Mouse (Mus musculus) hindlimb bud, embryonic 11.5 days (tissue): Measurements from ENCODE around the gene Igsf3.
"Not testable (repeated sequence)": the region's sequence is repeated elsewhere in the genome, so short reads cannot be mapped to it uniquely, and the experiment has no call there.

Experiments used
- DNase-seq: peaks from one replicate; pipeline ENCODE4 v3.0.0-alpha.2; 2012; ENCODE audit warnings: low read depth, low spot score; ENCODE audit errors: extremely low spot score

Igsf3 gene

DNA sequence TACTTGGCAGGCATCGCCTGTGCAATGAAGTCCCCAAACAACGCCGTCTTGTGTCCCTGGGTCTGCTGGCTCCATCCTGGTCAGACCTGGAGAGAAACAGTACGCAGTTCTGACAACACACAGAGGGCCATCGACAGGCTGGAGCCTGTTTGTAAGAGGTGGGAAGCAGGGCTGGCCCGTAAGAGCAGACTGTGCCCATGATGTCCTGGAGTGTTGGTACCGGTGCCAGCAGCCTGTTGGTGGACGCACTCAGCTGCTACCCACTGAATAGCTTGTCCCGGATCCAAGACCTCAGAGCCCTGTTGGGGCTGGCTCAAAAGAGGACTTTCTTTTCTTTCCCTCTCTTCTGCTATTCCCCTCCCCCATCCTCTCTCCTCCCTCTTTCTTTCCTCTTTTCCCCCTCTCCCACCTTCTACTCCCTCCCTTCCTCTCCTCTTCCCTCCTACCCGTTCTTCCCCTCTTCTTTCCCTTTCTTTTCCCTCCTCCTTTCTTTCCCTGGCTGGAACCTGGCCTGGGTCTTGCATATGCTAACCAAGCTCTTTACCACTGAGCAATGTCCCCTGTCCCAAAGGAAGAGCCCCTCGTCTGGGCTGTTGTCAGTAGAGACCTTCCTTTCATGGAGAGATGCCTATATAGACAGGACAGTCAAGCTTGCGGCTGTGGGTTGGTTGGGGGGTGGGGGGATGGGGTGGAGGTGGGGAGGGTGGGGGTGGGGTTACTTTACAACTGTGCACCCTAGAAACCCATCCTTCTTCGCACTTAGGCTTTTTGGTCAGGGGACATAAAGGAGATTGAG, 27.9 kb downstream of the Igsf3 start:
- DNase-seq: no peak

DNA sequence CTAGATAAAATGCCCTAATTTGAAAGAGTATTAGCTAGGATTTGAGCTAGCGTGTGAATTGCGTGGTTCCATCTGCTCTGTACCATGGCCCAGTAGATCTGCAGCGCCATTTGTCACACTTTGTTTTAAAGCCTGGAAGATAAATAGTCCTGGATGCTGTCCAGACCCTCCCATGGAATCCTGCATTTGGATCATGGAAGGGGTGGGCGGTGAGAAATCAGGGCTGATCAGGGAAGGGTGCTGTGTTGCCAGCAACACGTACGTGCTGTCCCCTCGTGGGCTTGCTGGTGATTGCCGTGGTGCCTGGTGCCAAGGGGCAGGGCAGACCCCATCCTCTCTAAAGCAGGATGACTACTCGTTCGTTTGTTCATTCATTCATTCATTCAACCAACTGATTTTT, 28.6 kb downstream of the Igsf3 start:
- DNase-seq: no peak

DNA sequence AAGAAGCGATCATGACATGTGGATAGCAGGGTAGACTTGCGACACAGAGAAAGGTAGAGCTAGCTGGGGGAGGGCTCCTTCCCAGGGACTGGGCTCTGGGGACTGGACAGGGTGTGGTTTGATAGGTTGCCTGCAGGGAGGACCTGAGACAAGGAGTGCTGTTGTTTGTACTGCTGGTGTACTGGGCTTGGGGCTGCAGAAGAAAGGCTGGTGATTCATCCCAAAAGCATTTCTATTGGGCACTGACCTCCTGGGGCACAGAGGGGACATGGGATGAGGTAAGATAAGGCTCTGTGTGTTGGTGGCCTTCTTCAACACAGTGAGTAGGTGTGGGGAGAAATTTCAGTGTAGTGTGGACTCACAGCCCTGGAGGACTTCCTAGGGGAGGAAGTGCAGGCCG, 29.2 kb downstream of the Igsf3 start:
- no peak for DNase-seq

DNA sequence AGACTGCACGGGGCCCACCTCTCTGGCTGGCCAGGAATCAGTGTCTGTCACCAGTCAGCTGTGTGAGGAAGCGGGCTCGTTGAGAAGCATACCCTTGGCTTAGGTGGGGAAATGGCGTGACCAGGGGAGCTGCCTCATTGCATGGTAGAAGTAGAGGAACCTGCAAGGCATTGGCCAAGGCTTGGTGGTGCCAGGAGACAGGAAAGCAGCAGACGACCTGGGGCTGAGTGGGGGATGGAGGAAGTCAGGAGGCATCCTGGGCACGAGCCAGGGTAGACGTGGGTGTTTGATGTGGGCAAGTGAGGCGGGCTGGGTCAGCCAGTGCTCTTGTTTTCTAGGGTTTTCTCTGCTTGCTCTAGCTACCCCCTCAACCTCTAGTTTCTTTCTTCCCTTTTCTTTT, 30.7 kb downstream of the Igsf3 start:
- DNase-seq: no peak

DNA sequence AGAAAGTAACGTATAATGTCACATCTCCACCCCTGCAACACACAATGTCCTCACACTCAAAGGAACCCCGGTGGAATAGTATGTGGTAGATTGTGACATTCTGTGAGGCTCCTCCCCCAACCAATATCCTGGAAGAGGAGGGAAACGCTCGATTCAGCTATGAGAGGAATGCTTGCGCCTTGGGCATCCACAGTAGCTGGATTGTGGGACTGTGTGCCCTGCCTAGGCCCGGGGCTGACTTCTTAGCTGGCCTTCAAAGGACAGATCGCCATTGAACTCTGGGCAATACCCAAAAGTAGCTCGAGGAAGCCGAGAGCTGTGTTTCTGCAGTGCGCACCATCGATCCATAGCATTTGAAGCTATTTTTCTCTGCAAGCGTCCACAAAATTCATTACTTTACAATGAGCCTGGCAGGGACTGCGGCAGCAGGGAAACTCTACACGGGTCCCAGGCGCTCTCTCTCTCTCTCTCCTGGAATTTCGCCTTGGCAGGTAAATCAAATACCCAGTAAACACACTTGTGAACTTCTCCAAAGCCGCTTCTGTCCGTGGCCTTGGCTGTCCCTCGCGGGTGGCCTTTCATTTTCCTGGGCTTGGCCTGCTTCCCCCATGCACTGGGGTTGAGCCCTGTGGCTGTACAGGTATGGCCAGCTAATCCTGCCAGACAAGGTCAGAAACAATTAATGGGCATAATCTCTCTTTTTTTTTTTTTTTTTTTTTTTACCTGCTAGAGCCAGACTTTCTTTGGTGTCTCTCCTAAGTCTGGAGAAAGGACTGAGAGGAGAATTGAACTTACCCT, 32.3 kb downstream of the Igsf3 start:
- DNase-seq: no peak

- DNase-seq: no peak
Measured at GRCm38 (mm10) chr3:101410202-101410601, 33.3 kb downstream of the Igsf3 start.

- no peak for DNase-seq
Measured at GRCm38 (mm10) chr3:101410745-101411144, 33.9 kb downstream of the Igsf3 start.

DNA sequence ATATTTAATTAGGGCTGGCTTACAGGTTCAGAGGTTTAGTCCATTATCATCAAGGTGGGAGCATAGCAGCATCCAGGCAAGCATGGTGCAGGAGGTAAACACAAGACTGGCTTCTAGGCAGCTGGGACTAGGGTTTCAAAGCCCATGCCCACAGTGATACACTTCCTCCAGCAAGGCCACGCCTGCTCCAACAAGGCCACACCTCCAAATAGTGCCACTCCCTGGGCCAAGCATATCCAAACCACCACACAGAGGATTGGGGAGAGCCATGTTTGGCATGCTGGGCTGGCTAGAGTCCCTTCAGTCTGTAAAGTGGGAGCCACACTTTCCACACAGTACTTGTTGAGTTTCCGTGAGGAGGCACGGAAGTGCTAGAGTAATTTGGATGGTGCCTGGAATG, 34.7 kb downstream of the Igsf3 start:
- DNase-seq: no peak

- DNase-seq: no peak
Measured at GRCm38 (mm10) chr3:101412115-101412514, 35.2 kb downstream of the Igsf3 start.

DNA sequence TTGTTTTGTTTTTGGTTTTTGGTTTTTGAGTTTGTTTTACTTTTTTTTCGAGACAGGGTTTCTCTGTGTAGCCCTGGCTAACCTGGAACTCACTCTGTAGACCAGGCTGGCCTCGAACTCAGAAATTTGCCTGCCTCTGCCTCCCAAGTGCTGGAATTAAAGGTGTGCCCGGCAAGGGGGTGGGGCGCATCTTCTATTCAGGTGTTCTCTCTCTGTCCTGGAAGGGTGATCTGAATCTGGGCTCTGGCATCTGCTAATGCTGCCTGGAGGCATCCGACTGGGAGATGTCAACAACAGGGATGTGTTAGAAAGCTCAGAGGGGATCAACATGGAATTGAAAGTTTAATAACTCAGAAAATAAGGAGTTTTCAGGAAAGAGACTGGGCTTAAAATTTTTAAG, 36.1 kb downstream of the Igsf3 start:
- DNase-seq: not testable (repeated sequence)

DNA sequence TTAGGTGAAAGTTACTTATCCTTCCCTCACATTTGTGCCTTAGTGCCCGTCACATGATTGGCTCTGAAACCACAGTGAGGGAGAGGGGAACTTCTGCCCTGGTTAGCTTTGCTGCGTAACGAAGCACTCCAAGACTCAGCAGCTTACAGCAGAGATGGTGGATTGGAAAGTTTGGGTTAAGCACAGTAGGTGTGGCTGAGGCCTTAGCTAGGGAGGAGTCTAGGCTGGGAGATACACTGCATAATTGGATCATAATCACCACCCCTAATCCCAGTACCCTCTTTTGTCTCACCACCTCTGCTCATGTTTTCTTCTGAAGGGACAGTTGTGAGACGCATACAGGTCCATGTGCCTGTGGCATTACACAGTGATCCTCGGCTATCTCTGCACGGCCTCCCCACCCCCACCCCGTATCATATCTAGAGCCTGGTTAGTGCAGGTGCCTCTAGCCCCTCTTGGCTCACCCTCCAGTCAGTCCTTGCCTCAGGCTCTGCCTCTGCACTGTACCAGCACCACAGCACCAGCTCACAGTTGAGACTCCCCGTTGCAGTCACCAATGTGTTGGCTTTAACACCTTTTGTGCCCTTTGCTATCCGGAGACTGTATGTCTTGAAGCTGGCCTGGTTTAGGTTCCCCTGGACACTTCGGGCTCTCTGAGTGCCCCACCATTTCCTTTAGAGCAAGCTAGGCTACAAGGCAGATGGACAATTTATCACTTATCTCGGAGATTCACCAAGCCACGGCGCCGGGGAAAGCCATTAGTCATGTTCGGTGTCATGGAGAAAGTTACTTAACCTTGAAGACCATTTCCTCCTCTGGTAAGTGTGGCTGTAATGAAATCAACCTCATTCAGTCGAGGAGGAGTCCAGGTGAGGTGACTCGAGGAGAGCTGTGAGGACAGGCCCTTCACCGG, 42.1 kb downstream of the Igsf3 start:
- DNase-seq: no peak

- DNase-seq: no peak
Measured at GRCm38 (mm10) chr3:101419653-101419994, 42.7 kb downstream of the Igsf3 start.

DNA sequence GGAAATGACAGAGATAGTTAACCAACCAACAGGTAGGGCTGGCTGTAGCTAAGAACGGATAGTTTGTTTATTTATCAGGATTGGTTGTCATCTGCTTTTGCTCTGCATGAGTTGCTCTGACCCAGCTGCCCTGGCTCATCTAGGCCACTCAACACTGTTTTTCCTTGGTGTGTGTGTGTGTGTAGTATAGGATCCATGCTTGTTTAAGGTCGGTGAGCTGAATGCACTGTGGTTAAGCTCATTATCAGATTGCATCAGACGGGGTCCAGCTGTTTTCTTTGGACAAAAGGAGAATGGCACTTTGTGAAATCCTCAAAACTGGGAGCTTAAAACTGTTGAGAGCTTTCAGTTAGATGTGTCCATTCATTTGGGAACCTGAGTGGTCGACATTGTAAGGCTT, 46.3 kb downstream of the Igsf3 start:
- no peak for DNase-seq

DNA sequence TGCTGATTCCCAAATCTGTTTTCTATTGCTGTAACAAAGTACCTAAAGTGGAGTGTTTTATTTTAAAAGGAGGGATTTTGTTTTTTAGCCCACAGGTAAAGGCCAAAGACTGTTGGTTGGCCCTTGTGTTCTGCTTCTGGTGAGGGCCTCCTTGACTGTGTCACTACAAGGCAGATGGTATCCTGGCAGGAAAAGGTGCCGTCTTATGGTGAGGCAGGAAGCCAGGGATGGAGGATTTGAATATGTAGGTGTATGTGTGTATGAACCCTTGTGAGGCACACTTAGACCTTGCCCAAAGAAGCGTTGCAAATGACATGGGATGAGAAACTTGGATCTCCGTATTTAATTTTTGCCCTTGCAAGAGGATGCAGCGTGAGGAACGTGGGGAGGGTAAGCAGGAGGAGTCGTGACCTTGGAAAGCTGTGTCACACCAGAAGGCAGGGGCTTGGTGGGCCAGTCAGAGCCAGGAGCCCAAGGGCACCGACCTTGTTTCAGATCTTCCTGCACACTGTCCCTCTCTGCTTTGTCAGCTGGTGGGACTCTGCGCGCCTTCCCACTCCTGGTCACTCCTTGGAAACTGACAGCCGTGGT, 47.5 kb downstream of the Igsf3 start:
- no peak for DNase-seq

GRCm38 (mm10) chr3:101429982-101430754, 53.3 kb downstream of the Igsf3 start:
- DNase-seq: no peak

DNA sequence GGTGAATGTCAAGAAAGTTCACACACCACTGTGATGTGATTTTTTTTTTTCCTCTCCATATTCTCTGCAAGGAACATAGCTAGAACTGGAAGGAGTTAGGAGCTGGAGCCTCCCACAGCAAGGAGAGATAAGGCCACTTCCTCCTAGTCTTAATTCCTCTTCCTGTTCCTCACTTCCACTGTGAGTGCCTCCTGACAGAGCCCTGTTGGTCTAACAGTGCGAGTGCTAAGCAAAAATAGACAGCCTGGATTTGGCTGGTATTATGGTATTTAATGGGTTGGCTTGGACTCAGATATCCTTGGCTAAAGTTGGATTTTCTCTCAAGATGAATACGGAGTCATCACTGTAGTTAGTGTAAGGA, 53.9 kb downstream of the Igsf3 start:
- no peak for DNase-seq

DNA sequence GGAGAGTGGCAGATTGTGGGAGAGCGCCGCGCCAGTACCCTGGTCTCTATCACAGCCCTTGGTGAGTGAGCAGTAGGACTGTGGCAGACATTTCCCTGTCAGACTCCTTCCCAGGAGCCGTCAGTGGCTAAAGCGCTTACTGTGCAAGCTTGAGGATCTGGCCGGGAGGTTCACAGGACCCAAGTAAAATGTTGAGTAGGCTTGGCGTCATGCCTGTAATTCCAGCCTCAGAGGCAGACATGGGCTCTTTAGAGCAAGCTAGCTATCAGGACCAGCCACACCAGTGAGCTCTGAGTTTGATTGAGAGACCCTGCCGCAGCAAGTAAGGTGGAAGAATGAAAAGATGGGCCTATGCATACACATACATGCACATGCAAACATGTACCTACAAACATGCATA, 58.8 kb downstream of the Igsf3 start:
- no peak for DNase-seq

DNA sequence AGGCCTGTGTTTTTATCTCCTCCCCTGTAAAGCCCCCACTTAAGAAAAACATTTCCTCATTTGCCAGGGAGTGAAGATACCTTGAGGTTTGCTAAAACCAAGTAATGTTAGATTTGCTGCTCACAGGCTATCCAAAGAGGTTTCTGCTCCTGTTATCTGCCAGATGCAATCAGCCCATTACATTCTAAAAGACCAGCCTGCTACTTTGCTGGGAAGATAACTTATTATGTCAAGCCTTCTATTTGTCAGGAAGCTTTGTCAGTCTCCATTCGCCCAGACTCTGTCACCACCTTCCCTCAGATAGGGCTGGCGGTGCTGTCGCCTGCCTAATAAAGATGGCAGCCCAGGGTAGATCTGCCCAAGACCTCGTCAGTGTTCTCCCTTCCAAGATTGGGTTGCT, 59.6 kb downstream of the Igsf3 start:
- DNase-seq: no peak

DNA sequence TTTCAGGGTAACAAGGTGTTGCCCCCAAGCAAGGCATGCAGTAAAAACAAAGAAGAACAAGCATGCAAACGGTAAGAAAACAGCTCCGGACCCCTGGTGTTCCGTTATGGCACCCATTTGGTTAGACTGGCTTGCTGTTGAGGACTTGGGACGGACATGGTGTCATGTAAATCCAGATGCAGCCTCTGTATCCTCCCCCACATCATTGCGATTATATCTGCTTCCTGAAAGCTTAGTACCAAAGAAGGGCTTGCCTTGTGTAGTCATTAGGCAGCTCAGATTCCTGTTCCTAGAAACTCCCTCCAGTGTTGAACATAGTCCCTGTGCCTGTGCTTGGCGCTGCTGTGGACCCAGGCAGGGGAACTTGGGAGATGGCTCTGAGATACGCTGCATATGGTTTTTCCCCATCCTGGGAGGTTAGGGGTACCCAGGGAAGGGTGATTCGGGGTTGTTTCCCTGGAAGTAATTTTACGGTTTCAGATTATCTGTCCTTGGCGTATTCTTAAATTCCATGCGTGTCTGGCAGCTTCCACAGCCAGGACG, 60.2 kb downstream of the Igsf3 start:
- DNase-seq: no peak

DNA sequence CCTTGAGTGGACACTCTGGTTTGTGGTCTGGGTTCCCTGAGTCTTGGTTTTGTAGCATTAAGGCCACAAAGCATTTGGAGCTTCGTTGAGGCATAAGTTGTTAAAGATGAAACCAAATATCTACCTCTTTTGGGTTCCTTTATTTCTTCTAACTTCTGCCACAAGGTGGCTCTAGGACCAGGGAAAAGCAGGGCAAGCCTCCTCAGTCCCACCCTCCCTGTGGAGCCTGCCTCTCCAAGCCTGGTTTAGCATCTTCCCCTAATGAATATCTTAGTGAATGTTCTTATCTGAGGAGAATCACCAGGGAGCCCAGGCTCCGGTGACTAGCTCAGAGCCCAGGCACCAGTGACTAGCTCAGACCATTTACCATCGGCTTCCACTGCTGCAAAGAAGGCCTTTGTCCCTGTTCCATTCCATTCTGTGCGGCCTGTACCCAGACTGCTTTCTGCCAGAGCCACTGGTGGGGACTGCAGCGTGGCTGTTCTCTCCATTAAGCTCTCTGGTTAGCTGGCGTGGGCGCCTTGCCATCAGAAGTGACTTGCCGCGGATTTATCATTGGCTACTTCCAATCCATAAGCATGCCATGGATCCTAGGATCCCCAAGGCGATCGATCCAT, 66.5 kb downstream of the Igsf3 start:
- no peak for DNase-seq
